Mouse (Mus musculus): ENCODE data around the gene Tepsin. TPM values are rescaled to one million over a fixed set of nuclear protein-coding genes. Genes with fewer than 3 reads are reported as not detected.
A peak's percentile ranks its signal among the peaks of the same experiment; 100 is the strongest.

Gene Tepsin
- 10 to 100 TPM; 18.9 to 100.0 (median 57.5) TPM for total RNA-seq (2018; cell fraction: chromatin; rRNA removed)
- total RNA-seq (2018; cell fraction: cytosol; rRNA removed) = 10 to 100 TPM in 16 of 26 experiments, 1 to 10 TPM in 10; 4.0 to 15.5 (median 11.0) TPM
- total RNA-seq (2018; cell fraction: nucleus; rRNA removed) = 10 to 100 TPM; 16.5 to 68.5 (median 35.7) TPM
- 9.3 to 20.3 TPM (median 13.1 TPM) in 3 replicates for polyA plus RNA-seq (2018)

GRCm38 (mm10) chr11:120098588-120099511, at the start of gene Tepsin, which contains the start of gene Ndufaf8:
TSS of gene Tepsin (minus strand) at chr11:120098731.
TSS of gene Ndufaf8 (plus strand) at chr11:120098928.
- Histone ChIP-seq H3K79me2 (ENCODE audit: inconsistent target) (peaks cover 26% of the 10 kb centered on the region; the same call in 1 of the 2 replicates), H3K27ac (peak within 1 kb of the TSS; percentile 57), H3K4me3 (ENCODE audit: inconsistent target) (peak within 1 kb of the TSS; percentile 100), H3K36me3 (ENCODE audit: inconsistent target) (peaks cover 15% of the 10 kb centered on the region)
- under 1% methylated on average over 77 of the region's 77 CpGs for WGBS (ENCODE audit: missing documents)

- Histone ChIP-seq H3K79me2 (ENCODE audit: inconsistent target) (peaks cover 87% of the 10 kb centered on the region), H3K36me3 (ENCODE audit: inconsistent target) (peaks cover 19% of the 10 kb centered on the region; the same call in 1 of the 2 replicates), H3K27ac (peak overlapping the region; percentile 84), H3K4me3 (ENCODE audit: inconsistent target) (no peak overlapping the region)
- 82% methylated on average over 13 of the region's 13 CpGs for WGBS (ENCODE audit: missing documents)
Observed at GRCm38 (mm10) chr11:120143708-120144497, 45.4 kb upstream of the Tepsin start.

- Histone ChIP-seq H3K4me3 (ENCODE audit: inconsistent target) (no peak overlapping the region), H3K36me3 (ENCODE audit: inconsistent target) (peaks cover 23% of the 10 kb centered on the region; the same call in 1 of the 2 replicates), H3K79me2 (ENCODE audit: inconsistent target) (peaks cover 87% of the 10 kb centered on the region), H3K27ac (peak overlapping the region; percentile 84)
- 0% methylated on average over 3 of the region's 3 CpGs for WGBS (ENCODE audit: missing documents)
Observed at GRCm38 (mm10) chr11:120142601-120143051, 44.1 kb upstream of the Tepsin start.

GRCm38 (mm10) chr11:120140255-120140654, 41.7 kb upstream of the Tepsin start:
- H3K4me3 ChIP-seq (ENCODE audit: inconsistent target) = no peak overlapping the region
- 92% methylated on average over 6 of the region's 6 CpGs for WGBS (ENCODE audit: missing documents)
- H3K36me3 ChIP-seq (ENCODE audit: inconsistent target) = peaks cover 37% of the 10 kb centered on the region; the same call in 1 of the 2 replicates
- peaks cover 87% of the 10 kb centered on the region for H3K79me2 ChIP-seq (ENCODE audit: inconsistent target)
- no peak overlapping the region for H3K27ac ChIP-seq

- Histone ChIP-seq H3K4me3 (ENCODE audit: inconsistent target) (no peak overlapping the region), H3K27ac (no peak overlapping the region)
Observed at GRCm38 (mm10) chr11:120139309-120139731, 40.8 kb upstream of the Tepsin start.

GRCm38 (mm10) chr11:120137625-120138004, 39.1 kb upstream of the Tepsin start:
- Histone ChIP-seq H3K79me2 (ENCODE audit: inconsistent target) (peaks cover 80% of the 10 kb centered on the region), H3K36me3 (ENCODE audit: inconsistent target) (peaks cover 52% of the 10 kb centered on the region), H3K27ac (no peak overlapping the region), H3K4me3 (ENCODE audit: inconsistent target) (no peak overlapping the region)
- 92% methylated on average over 5 of the region's 5 CpGs for WGBS (ENCODE audit: missing documents)

More at GRCm38 (mm10) chr11:120139309-120139731, 40.8 kb upstream of the Tepsin start:
- 84% methylated on average over 10 of the region's 10 CpGs for WGBS (ENCODE audit: missing documents)
- Histone ChIP-seq H3K36me3 (ENCODE audit: inconsistent target) (peaks cover 47% of the 10 kb centered on the region), H3K79me2 (ENCODE audit: inconsistent target) (peaks cover 86% of the 10 kb centered on the region)

GRCm38 (mm10) chr11:120136796-120137624, 38.5 kb upstream of the Tepsin start:
- Histone ChIP-seq H3K36me3 (ENCODE audit: inconsistent target) (peaks cover 52% of the 10 kb centered on the region), H3K4me3 (ENCODE audit: inconsistent target) (no peak overlapping the region), H3K27ac (no peak overlapping the region), H3K79me2 (ENCODE audit: inconsistent target) (peaks cover 80% of the 10 kb centered on the region)
- WGBS (ENCODE audit: missing documents) = 93% methylated on average over 23 of the region's 23 CpGs

GRCm38 (mm10) chr11:120136195-120136594, 37.7 kb upstream of the Tepsin start:
- Histone ChIP-seq H3K36me3 (ENCODE audit: inconsistent target) (peaks cover 59% of the 10 kb centered on the region), H3K4me3 (ENCODE audit: inconsistent target) (no peak overlapping the region), H3K79me2 (ENCODE audit: inconsistent target) (peaks cover 78% of the 10 kb centered on the region), H3K27ac (no peak overlapping the region)
- WGBS (ENCODE audit: missing documents) = 95% methylated on average over 8 of the region's 8 CpGs

- H3K4me3 ChIP-seq (ENCODE audit: inconsistent target) = no peak overlapping the region
- H3K27ac ChIP-seq = no peak overlapping the region
- 96% methylated on average over 9 of the region's 9 CpGs for WGBS (ENCODE audit: missing documents)
- H3K79me2 ChIP-seq (ENCODE audit: inconsistent target) = peaks cover 70% of the 10 kb centered on the region
- H3K36me3 ChIP-seq (ENCODE audit: inconsistent target) = peaks cover 56% of the 10 kb centered on the region
Observed at GRCm38 (mm10) chr11:120134847-120135530, 36.5 kb upstream of the Tepsin start.

- H3K4me3 ChIP-seq (ENCODE audit: inconsistent target) = no peak overlapping the region
- H3K79me2 ChIP-seq (ENCODE audit: inconsistent target) = peaks cover 61% of the 10 kb centered on the region
- H3K27ac ChIP-seq = no peak overlapping the region
- H3K36me3 ChIP-seq (ENCODE audit: inconsistent target) = peaks cover 59% of the 10 kb centered on the region
- WGBS (ENCODE audit: missing documents) = 96% methylated on average over 5 of the region's 5 CpGs
Observed at GRCm38 (mm10) chr11:120134148-120134547, 35.6 kb upstream of the Tepsin start.

- Histone ChIP-seq H3K4me3 (ENCODE audit: inconsistent target) (no peak overlapping the region), H3K27ac (no peak overlapping the region), H3K79me2 (ENCODE audit: inconsistent target) (peaks cover 26% of the 10 kb centered on the region; the same call in 1 of the 2 replicates), H3K36me3 (ENCODE audit: inconsistent target) (peaks cover 56% of the 10 kb centered on the region)
- 94% methylated on average over 6 of the region's 7 CpGs for WGBS (ENCODE audit: missing documents)
Observed at GRCm38 (mm10) chr11:120129281-120129680, 30.8 kb upstream of the Tepsin start.

GRCm38 (mm10) chr11:120126845-120127244, 28.3 kb upstream of the Tepsin start:
- H3K27ac ChIP-seq = no peak overlapping the region
- H3K79me2 ChIP-seq (ENCODE audit: inconsistent target) = peaks cover 21% of the 10 kb centered on the region; the same call in 1 of the 2 replicates
- no peak overlapping the region for H3K4me3 ChIP-seq (ENCODE audit: inconsistent target)
- WGBS (ENCODE audit: missing documents) = 96% methylated on average over 2 of the region's 2 CpGs
- H3K36me3 ChIP-seq (ENCODE audit: inconsistent target) = peaks cover 68% of the 10 kb centered on the region

- Histone ChIP-seq H3K79me2 (ENCODE audit: inconsistent target) (peaks cover 12% of the 10 kb centered on the region; the same call in 1 of the 2 replicates), H3K27ac (no peak overlapping the region), H3K36me3 (ENCODE audit: inconsistent target) (peaks cover 67% of the 10 kb centered on the region), H3K4me3 (ENCODE audit: inconsistent target) (no peak overlapping the region)
- 97% methylated on average over 12 of the region's 12 CpGs for WGBS (ENCODE audit: missing documents)
Observed at GRCm38 (mm10) chr11:120122126-120122525, 23.6 kb upstream of the Tepsin start.
